In genomic region chr7:34321119-34321518, GRCm38 (mm10) we compare ENCODE assay signal across 25 mouse cellular contexts.
"Had no signal": no experiment of that assay in that cellular context is flagged by ENCODE, and none has a peak within 500 bp of the region (broad histone marks: within the 10 kb centered on the region; RNA-seq: fewer than 3 reads in every experiment).

No protein-coding gene starts in this region.

- H3K9me3 ChIP-seq: lung, embryonic 15.5 days; stomach, embryonic 15.5 days had no signal

- H3K36me3 ChIP-seq: limb, embryonic 10.5 days; limb, embryonic 13.5 days; liver, embryonic 12.5 days; liver, embryonic 15.5 days; lung, embryonic 15.5 days; midbrain, embryonic 10.5 days; midbrain, embryonic 13.5 days; stomach, embryonic 15.5 days had no signal

- H3K4me3 ChIP-seq: limb, embryonic 10.5 days; limb, embryonic 13.5 days; liver, embryonic 12.5 days; liver, embryonic 15.5 days; lung, embryonic 15.5 days; megakaryocyte, embryonic 14.5 days; midbrain, embryonic 10.5 days; midbrain, embryonic 13.5 days; stomach, embryonic 15.5 days had no signal

- H3K4me2 ChIP-seq: limb, embryonic 13.5 days; liver, embryonic 12.5 days; liver, embryonic 15.5 days; lung, embryonic 15.5 days; midbrain, embryonic 13.5 days; stomach, embryonic 15.5 days had no signal

- DNase-seq: kidney, adult 18-20 months; kidney, adult 9 months; kidney, postnatal 14 days; kidney, postnatal 4 days; layer of hippocampus, postnatal 36 days; liver; lung, adult 18-20 months; lung, postnatal 10 days; lung, postnatal 36 days; right cerebral cortex, adult 18-20 months; right cerebral cortex, postnatal 14 days; right cerebral cortex, postnatal 4 days; spleen, adult 18-20 months; thymus, adult 18-20 months; thymus, postnatal 36 days had no signal

- H3K4me1 ChIP-seq: liver, embryonic 12.5 days; liver, embryonic 15.5 days had no signal

- H3K9ac ChIP-seq: limb, embryonic 13.5 days; liver, embryonic 12.5 days; liver, embryonic 15.5 days; lung, embryonic 15.5 days; midbrain, embryonic 13.5 days; stomach, embryonic 15.5 days had no signal

- ATAC-seq: liver, embryonic 12.5 days; midbrain, embryonic 13.5 days; midbrain, embryonic 16.5 days had no signal

- H3K27me3 ChIP-seq: limb, embryonic 13.5 days; liver, embryonic 12.5 days; liver, embryonic 15.5 days; lung, embryonic 15.5 days; midbrain, embryonic 13.5 days; stomach, embryonic 15.5 days had no signal

- H3K27ac ChIP-seq: limb, embryonic 10.5 days; limb, embryonic 13.5 days; liver, embryonic 12.5 days; liver, embryonic 15.5 days; lung, embryonic 15.5 days; midbrain, embryonic 10.5 days; midbrain, embryonic 13.5 days; stomach, embryonic 15.5 days had no signal
